Mouse (Mus musculus) fat pad, adult 2 months (tissue): ENCODE data around the gene Gsto2.

Source experiments
- DNase-seq: peaks from one replicate; pipeline ENCODE4 v3.0.0-alpha.2; 2011; ENCODE audit warnings: low read depth, low spot score; ENCODE audit errors: extremely low read depth

Gene Gsto2

DNA sequence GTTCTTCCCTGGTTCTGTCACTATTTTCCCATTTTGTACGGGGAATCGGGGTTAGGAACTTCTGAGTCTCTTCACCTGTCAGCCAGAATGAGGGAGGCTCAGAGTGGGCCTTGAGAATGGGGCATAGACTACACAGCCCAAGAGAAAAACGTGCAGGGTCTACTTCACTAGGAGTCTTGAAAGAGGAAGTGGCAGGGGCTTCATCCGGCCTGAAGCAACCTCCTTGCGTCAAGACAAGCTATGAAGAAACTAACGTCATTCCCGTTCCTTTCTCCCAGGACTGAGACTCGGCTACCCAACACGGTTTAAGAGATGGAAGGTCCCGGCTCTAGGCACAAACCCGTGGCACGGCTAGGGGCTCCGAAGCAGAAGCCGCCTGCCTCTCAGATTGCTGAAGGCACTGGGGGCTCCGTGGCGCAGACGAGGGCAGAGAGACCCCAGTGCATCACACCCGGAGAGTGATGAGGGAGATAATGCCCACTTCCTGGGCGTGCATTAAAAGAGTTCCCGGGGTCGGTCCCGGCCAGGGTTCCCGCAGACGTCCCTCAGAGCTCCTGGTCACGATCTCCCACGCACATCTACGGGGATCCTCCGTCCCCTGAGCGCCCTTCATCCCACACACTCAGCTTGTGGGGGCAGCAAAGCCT is 53.2 kb downstream of the Gsto2 start:
- no peak for DNase-seq

DNA sequence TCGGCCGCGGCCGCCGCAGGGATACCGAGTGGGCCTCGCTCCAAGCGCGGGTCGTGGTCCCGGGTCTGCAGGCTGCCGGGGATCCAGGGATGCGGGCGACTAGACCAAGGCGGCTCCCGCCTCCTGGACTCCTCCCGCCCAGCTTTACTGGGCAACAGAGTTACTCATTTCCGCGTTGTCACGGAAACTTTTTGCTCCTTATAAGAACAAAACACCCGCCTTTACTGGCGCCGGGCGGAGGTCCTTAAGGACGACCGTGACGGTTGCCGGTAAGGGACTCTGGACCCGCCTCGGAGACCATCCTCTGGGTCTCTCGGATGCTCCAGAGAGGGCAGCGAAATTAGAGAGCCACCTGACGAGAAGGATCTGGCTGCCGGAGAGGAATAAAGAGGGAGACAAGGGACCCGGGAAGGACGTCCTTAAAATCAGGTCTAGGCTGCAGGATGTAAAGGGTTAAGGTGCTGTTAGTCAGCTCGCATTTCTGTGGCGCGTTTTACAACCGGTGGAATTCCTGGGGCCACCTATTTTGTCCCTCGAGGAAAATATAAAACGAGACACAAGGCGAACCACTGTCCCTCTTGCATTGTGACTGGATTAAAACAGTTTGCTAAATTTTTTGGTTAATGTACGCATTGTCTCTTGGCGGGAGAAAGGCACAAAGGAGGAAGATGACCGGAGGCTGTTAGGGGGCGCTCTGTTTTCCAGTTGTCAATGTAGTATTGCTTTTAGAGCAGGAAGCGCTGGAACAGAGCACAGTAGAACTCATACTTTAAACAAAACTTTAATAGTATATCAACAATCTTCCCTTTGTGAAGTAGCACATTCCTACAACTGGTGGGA is 54.0 kb downstream of the Gsto2 start, which contains the start of the genes Cfap43 and Itprip:
Gene Cfap43, minus strand, starts transcription at position 162 of the 840 bp plus-strand sequence.
Gene Itprip, minus strand, starts transcription at position 174 of the 840 bp plus-strand sequence.
- no peak for DNase-seq

DNA sequence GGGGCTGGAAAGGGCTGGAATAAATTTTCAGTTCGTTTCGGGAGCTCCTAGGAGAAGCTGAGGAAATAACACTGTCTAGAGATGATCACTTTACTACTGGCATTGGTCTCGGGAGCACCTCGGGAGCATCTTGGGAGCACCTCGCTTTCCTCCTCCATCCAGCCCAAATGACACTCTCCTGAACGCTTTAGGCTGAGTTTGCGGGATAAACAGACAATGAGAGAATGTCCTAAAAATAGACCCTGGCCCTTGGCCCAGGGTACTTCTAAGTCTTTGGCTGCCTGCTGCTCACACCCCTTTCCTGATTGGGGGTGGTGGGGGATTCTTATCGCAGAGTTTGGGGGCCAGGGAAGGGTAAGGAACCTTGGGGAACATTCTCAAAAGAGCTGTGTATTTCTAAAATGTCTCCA is 54.6 kb downstream of the Gsto2 start:
- no peak for DNase-seq

DNA sequence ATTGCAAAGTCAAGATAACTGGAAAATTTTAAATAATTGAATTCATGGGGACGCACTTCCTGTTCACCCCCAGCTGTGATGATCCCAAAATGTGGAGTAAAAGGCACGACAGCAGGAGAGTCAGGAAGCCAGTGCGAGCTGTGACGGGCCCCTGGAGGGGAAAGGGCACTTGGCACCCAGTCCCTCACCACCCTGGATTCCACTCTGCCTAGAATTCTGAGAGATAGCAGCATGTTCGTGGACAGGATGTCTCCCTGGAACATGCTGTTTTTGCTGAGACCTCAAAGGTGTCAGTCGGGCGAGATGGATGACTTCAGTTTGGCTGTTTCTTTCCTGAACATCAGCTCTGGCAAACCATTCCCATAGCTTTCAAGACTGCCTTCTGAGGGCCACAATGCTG is 60.5 kb downstream of the Gsto2 start:
- no peak for DNase-seq

DNA sequence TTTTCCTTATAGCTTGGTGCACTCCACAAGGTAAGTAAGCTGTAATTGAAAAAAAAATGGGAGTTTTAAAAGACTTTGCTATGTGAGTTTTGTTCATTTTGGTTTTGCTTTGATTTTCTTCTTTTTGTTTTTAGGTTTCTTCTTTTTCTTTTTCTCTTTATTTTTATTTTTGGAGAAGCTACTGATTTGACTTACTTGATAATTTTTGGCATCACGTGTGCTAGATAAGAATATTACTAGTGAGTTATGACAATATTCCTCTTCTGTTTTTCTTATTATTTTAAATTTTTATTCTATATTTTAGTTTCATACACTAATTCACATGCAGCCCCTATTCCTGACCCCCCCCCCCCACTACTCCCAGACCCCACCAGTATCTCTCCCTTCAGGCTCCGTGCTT is 61.7 kb downstream of the Gsto2 start:
- DNase-seq: no peak

DNA sequence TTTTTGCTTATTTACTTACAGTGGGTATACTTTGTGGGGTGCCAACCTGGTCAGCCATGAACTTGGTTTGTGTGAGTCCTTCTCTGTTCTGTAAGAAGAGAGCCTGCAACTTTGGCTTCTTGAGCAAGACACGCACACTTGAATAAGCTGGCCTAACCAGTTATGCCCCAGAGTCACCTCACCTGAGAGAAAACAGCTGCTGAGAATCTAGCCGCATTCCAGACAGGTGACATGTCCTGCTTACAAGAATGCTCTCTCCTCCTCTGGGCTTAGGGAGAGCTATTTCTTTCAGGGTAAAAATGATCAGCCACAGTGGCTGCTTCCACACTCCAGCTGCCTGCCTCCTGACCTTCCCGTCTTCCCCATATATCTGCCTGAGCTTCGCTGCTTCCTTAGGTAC is 63.7 kb downstream of the Gsto2 start:
- DNase-seq: peak; percentile 85

DNA sequence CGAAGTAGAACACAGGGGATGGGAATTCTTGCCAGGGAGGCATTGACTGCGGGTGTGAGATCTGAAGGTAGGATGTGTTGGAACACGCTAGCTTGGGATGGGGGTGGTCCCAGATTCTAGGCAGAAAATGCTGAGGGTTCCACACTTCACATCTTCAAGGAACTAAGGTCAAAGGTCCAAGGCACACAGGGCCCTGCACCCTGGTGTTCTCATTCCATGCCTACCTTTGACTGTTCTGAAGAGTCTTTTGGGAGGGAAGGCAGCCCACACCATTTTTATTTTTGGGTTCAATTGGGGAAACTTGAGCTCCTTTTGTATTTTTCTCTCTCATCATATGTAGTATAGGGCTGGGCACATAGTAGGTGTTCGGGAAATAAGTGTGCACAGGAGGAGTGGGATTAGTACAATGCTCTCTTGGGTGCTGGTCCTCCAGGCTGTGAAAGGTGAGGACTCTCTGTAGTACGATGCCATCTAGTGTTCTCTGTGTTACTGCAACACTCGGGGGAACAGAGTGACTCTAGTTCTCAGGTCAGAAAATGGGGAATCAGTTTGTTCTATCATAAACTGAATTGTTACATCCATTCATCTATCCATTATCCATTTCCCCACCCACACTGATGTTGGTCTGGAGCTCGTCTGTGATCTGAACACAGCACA is 66.8 kb downstream of the Gsto2 start:
- DNase-seq: no peak

DNA sequence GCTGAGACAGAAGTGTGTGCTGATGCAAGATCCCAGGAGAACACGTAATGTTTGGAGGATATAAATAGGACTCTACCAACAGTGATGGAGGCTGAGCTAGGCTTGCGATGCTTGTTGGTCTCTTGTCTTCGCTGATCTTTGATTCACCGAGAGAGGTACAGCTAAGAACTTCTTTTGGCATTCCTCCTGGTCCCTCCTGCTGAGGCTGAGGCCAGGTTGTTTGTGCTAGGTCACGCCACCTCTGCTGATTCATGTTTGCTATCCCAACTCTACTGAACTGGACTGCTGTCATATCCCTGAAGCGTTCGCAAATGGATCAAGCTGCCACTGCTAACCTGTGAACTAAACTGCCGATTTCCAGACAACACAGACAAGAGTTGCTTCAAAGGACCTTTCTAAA is 68.8 kb downstream of the Gsto2 start:
- DNase-seq: no peak

DNA sequence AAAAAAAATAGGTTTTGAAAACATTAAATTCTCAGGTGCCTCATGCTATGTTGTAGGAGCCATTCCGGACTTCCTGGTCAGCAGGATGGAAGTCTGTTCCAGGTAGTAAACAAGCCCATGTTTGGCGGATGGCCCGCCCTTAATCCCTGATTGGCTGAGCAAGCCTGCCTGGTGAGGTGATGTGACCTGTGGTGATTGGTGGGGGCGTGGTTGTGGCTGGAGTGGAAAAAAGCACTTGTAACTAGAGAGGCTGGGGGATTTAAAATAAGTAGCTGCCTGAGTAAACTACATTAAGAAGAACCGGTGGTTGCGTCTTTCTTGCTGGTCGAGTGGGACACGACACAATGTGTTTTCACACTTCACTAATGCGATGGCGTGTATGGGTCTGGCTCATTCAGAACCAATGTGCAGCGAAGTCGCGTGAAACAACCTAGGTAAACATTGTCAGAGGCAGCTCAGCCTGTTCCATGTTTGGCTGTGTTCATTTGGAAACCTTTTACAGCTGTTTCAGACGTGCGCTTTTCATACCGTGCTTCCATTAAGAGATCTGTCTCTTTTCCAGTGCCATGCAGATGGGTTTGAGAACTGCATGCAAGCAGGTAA is 69.4 kb downstream of the Gsto2 start:
- no peak for DNase-seq

DNA sequence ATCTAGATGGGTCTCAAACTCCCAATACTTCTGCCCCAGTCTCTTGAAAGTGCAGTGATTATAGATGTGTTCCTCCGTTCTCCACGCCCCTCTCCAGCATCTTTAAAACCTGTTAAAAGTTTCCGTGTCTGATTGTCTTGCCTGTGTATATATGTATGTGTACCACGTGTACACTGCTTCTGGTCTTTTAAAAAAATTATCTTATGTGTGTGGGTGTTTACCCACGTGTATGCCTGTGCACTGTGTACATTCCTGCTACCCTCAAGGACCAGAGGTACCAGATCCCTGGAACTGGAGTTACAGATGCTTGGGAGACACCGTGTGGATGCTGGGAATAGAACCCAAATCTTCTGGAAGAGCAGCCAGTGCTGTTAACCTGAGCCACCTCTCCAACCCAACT is 70.2 kb downstream of the Gsto2 start:
- DNase-seq: no peak
